Mouse (Mus musculus): ENCODE data around the gene Zdhhc16. TPM values are rescaled to one million over a fixed set of nuclear protein-coding genes. Genes with fewer than 3 reads are reported as not detected.

Gene Zdhhc16
- total RNA-seq, 2 experiments from 2014 or later: 16.2 to 17.4 TPM

DNA sequence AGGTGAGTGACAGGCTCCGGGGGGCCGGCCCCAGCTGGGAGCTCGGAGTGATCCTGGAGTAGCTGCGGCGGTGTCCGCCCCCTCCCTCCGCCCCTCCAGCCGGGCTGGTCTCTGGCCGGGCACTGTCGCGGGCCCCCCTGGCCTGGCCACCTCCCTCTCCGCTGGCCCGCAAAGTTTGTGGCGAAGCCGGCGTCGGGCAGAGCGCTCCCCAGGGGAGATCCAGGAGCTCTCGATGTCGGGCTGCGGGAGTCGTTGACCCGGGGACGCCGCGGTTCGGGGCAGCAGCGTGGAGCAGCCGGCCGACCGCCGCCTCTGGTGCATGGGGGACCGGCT is 48.3 kb downstream of the Zdhhc16 start, which contains the start of gene Ubtd1:
Ubtd1 (plus strand) TSS at position 169 of the 333 bp plus-strand sequence.
- intact Hi-C loops (cut with DNase I): no loop called here
- DNase-seq: no peak

GRCm38 (mm10) chr19:41981931-41982790 is 48.9 kb downstream of the Zdhhc16 start:
- intact Hi-C loops (cut with DNase I): loop anchor here (2.0 kb wide), 1 partner anchor 35 kb away; no protein-coding TSS in a partner anchor
- DNase-seq: peak in 1 of 2 experiments; percentile 77

- DNase-seq: peak in 1 of 2 experiments; percentile 41
- intact Hi-C loops (cut with DNase I): loop anchor here (2.0 kb wide), 1 partner anchor 34 kb away; no protein-coding TSS in a partner anchor
Observed at GRCm38 (mm10) chr19:41982791-41983150, 49.5 kb downstream of the Zdhhc16 start.

- intact Hi-C loops (cut with DNase I): no loop called here
- DNase-seq: no peak
Observed at GRCm38 (mm10) chr19:41985994-41986393, 52.7 kb downstream of the Zdhhc16 start.

- DNase-seq: no peak
- intact Hi-C loops (cut with DNase I): no loop called here
Observed at GRCm38 (mm10) chr19:41987206-41987605, 53.9 kb downstream of the Zdhhc16 start.

DNA sequence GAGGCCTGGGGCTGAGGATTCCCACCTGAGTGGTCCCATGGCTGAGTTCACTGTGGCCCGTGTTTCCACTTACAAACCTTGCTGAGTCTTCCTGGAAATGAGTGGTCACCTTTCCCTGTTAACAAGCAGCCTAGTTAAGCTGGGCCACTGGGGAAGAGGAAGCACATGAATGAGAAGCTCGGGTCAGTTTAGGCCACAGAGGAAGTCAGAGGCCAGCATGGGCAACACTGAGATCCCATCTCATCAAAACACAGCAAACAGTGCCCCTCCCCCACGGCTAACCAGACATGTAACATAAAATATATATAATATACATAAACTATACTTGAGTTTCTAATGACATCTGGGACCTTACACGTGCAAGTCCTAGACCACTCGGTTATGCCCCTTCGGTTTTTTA is 56.5 kb downstream of the Zdhhc16 start:
- no peak for DNase-seq
- intact Hi-C loops (cut with DNase I): no loop called here

DNA sequence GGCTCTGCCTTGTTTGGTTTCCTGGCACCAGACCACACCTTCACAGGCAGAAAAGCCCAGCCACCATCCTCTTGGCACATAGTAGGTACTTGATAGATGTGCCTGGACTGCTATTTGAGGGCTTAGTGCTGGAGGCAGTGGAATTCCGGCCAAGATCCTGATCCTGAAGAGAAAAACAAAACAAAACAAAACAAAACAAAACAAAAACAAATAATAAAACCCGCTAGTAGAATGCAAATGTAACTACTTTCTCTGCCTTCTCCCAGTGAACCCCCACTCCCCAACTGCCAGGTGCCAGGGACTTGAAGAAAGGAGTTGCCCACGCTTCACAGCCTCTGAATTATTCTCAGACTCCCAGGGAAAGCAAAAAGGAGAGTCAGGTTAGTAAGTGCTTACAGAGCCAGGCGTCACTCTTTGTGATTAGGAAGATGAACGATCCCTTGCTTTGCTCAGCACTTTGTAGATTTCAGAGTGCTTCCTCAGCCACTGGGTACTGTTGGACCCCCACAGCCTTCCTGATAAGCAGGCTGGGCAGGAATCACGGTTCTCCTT is 58.7 kb downstream of the Zdhhc16 start:
- DNase-seq: no peak
- intact Hi-C loops (cut with DNase I): no loop called here

DNA sequence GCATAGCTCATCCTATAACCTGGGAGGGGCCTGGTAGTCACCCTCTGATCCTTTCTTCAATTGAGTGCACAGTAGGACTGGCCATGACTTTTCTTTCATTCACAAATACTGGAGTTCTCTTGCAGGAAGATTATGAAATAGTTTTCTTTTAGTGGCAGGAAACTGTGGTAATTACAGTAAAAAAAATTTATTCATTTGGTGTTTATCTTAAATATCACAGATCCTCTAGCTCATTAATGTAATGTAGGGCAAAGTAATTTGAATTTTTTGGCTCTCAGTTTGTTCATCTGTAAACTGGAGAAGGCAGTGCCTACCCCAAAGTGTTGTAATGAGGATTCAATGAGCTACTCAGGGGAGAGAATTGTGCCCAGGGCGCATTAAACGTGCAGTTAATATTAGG is 59.7 kb downstream of the Zdhhc16 start:
- DNase-seq: no peak
- intact Hi-C loops (cut with DNase I): no loop called here

DNA sequence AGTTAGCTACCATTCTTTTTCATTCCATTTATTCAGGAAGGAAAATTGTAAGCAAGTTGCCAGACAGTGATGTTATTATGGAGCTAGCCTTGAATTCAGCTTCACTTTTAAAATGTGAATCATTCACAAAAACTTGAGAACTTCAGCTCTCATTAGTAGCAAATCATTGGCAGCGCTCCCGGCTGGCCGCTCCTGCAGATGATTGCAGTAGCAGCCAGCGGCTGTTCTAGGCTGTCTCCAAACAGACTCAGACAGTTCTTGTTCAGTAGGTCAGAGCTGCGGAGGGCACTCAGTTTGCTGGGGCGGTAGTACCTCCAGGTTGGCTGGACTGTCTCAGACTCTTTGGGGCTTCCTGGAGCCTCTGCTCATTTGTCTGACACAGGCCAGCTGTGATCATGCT is 60.2 kb downstream of the Zdhhc16 start:
- peak; percentile 75 to 80 for DNase-seq
- intact Hi-C loops (cut with DNase I): no loop called here

Other genes starting within 250 kb of the Zdhhc16 start
- gene Slit1, start 189.8 kb upstream of the Zdhhc16 start, total RNA-seq (2021): under 1 TPM in 1 of 2 experiments, not detected in 1; 0.11 TPM
- gene Arhgap19, start 131.4 kb upstream of the Zdhhc16 start, total RNA-seq (2021): 1 to 10 TPM; 1.8 to 2.4 TPM
- gene Frat1, start 103.5 kb upstream of the Zdhhc16 start, total RNA-seq (2021): 1 to 10 TPM; 4.6 to 6.2 TPM
- gene Frat2, start 85.3 kb upstream of the Zdhhc16 start, total RNA-seq (2021): 1 to 10 TPM; 5.0 to 7.7 TPM
- gene Rrp12, start 37.3 kb upstream of the Zdhhc16 start, total RNA-seq (2021): 10 to 100 TPM; 17.0 to 17.3 TPM
- gene Pgam1, start 21.6 kb upstream of the Zdhhc16 start, total RNA-seq (2021): 10 to 100 TPM; 91.8 to 93.2 TPM
- gene Exosc1, start 57 bp upstream of the Zdhhc16 start, total RNA-seq (2021): 10 to 100 TPM; 12.9 to 14.0 TPM
- 10 to 100 TPM; 17.3 to 18.0 TPM for gene Mms19, start 47.7 kb downstream of the Zdhhc16 start, total RNA-seq (2021)
- gene Ubtd1, start 48.3 kb downstream of the Zdhhc16 start, total RNA-seq (2021): 10 to 100 TPM; 19.6 to 21.2 TPM
- gene Ankrd2, start 102.5 kb downstream of the Zdhhc16 start, total RNA-seq (2021): under 1 TPM; 0.24 to 0.36 TPM
- gene Hoga1, start 112.1 kb downstream of the Zdhhc16 start, total RNA-seq (2021): 1 to 10 TPM; 1.4 to 1.7 TPM
- gene 4933411K16Rik, start 118.8 kb downstream of the Zdhhc16 start, total RNA-seq (2021): not detected
- gene Morn4, start 152.9 kb downstream of the Zdhhc16 start, total RNA-seq (2021): 1 to 10 TPM; 2.5 to 2.9 TPM
- gene Pi4k2a, start 157.0 kb downstream of the Zdhhc16 start, total RNA-seq (2021): 10 to 100 TPM; 19.6 to 25.4 TPM
- gene Avpi1, start 195.6 kb downstream of the Zdhhc16 start, total RNA-seq (2021): 10 to 100 TPM; 11.0 to 11.3 TPM
- gene Marveld1, start 213.9 kb downstream of the Zdhhc16 start, total RNA-seq (2021): 10 to 100 TPM; 22.2 to 24.0 TPM
- 10 to 100 TPM; 25.6 to 25.8 TPM for gene Zfyve27, start 230.5 kb downstream of the Zdhhc16 start, total RNA-seq (2021)

All from heart, postnatal 36 days (tissue).